Mouse (Mus musculus) CD8-positive naive resting alpha-beta T cell, adult 57 days (primary cell): ENCODE results near the gene Hsd17b11. TPM values are rescaled to one million over a fixed set of nuclear protein-coding genes. Genes with fewer than 3 reads are reported as not detected.

ENCODE experiments used
- total RNA-seq: library from RNA; stranded (reverse); gene quantifications from one replicate; pipeline ENCODE4 v1.2.4, GENCODE M21; 2023

Hsd17b11 gene
- total RNA-seq = 44.3 TPM

GRCm38 (mm10) chr5:104021597-104022378 lies at the start of gene Hsd17b11:
Gene Hsd17b11 (minus strand): TSS chr5:104021919.

GRCm38 (mm10) chr5:104046256-104047199 lies 24.8 kb upstream of the Hsd17b11 start, which contains the start of gene Nudt9:
Gene Nudt9 (plus strand): TSS chr5:104046306.

GRCm38 (mm10) chr5:103977297-103977696 lies 44.4 kb downstream of the Hsd17b11 start, which contains the start of gene Hsd17b13:
Gene Hsd17b13 (minus strand): TSS chr5:103977410.

Other genes starting within 250 kb of the Hsd17b11 start
- 4.5 TPM for gene Klhl8, start 110.7 kb downstream of the Hsd17b11 start, total RNA-seq
- not detected for gene Hsd17b13, start 44.5 kb downstream of the Hsd17b11 start, total RNA-seq
- gene Nudt9, start 24.4 kb upstream of the Hsd17b11 start, total RNA-seq = 34.3 TPM
- not detected for gene Gm17660, start 55.7 kb upstream of the Hsd17b11 start, total RNA-seq
- gene Sparcl1, start 91.8 kb upstream of the Hsd17b11 start, total RNA-seq = not detected
- not detected for gene Dspp, start 148.8 kb upstream of the Hsd17b11 start, total RNA-seq
- gene Dmp1, start 180.7 kb upstream of the Hsd17b11 start, total RNA-seq = not detected